Mouse (Mus musculus) myocyte (in vitro differentiated cells): ENCODE data around the gene Slc39a13. TPM values are rescaled to one million over a fixed set of nuclear protein-coding genes. Genes with fewer than 3 reads are reported as not detected.
"Not testable (repeated sequence)": the region's sequence is repeated elsewhere in the genome, so short reads cannot be mapped to it uniquely, and the experiment has no call there.

ENCODE experiments used
- H3K27me3 ChIP-seq: one replicate; pipeline ENCODE4 v1.6.1; 2011; ENCODE audit not compliant: control insufficient read depth, insufficient read depth, insufficient read length
- H3K36me3 ChIP-seq: one replicate; pipeline ENCODE4 v1.6.1; 2011; ENCODE audit not compliant: control insufficient read depth, insufficient read depth
- H3K4me2 ChIP-seq: one replicate; pipeline ENCODE4 v1.6.1; 2011; ENCODE audit warnings: low read depth, control low read depth
- H3K4me3 ChIP-seq: one replicate; pipeline ENCODE4 v1.5.1; 2011; ENCODE audit warnings: mild to moderate bottlenecking, control low read depth, moderate library complexity
- H3K79me2 ChIP-seq: one replicate; pipeline ENCODE4 v1.6.1; 2011; ENCODE audit not compliant: control insufficient read depth, insufficient read depth
- H3ac ChIP-seq: one replicate; pipeline ENCODE4 v1.6.1; 2011; ENCODE audit not compliant: control insufficient read depth, insufficient read length
- CEBPB ChIP-seq: IDR thresholded peaks from 2 replicates; pipeline ENCODE4 v1.6.1; 2011; ENCODE audit warnings: mild to moderate bottlenecking, moderate library complexity; ENCODE audit not compliant: poor library complexity, insufficient read depth, severe bottlenecking
- E2F4 ChIP-seq: IDR thresholded peaks from one replicate; pipeline ENCODE4 v1.6.1; 2011; ENCODE audit warnings: mild to moderate bottlenecking, control low read depth, moderate library complexity; ENCODE audit not compliant: insufficient read depth
- MAX ChIP-seq: IDR thresholded peaks from one replicate; pipeline ENCODE4 v1.6.1; 2011; ENCODE audit warnings: low read depth, mild to moderate bottlenecking, control low read depth
- MYOD1 ChIP-seq, 3 experiments: IDR thresholded peaks; one replicate each; pipeline ENCODE4 v1.6.1; 2011; ENCODE audit warnings: control low read depth in 2 of 3, low read depth in 2 of 3, mild to moderate bottlenecking in 2 of 3, moderate library complexity in 1 of 3; ENCODE audit not compliant: insufficient read length in 2 of 3, control insufficient read depth in 1 of 3
- MYOG ChIP-seq, 3 experiments: IDR thresholded peaks; one replicate each; pipeline ENCODE4 v1.6.1; 2011; ENCODE audit warnings: control low read depth in 2 of 3, low read depth in 2 of 3, mild to moderate bottlenecking in 2 of 3; ENCODE audit not compliant: insufficient read length in 2 of 3, control insufficient read depth in 1 of 3, insufficient read depth in 1 of 3
- POLR2A ChIP-seq: IDR thresholded peaks from one replicate; pipeline ENCODE4 v1.6.1; 2011; ENCODE audit warnings: low read depth, mild to moderate bottlenecking, control low read depth, moderate library complexity; ENCODE audit not compliant: insufficient read length
- POLR2AphosphoS2 ChIP-seq: IDR thresholded peaks from one replicate; pipeline ENCODE4 v1.6.1; 2011; ENCODE audit warnings: low read depth, control low read depth; ENCODE audit not compliant: insufficient read length
- REST ChIP-seq: IDR thresholded peaks from one replicate; pipeline ENCODE4 v1.6.1; 2011; ENCODE audit warnings: mild to moderate bottlenecking, control low read depth, moderate library complexity; ENCODE audit not compliant: insufficient read depth, insufficient read length
- SRF ChIP-seq: IDR thresholded peaks from one replicate; pipeline ENCODE4 v1.6.1; 2011; ENCODE audit warnings: low read depth; ENCODE audit not compliant: control insufficient read depth, insufficient read length
- TCF12 ChIP-seq: IDR thresholded peaks from one replicate; pipeline ENCODE4 v1.6.1; 2011; ENCODE audit warnings: mild to moderate bottlenecking, control low read depth; ENCODE audit not compliant: poor library complexity, insufficient read depth, severe bottlenecking
- TCF3 ChIP-seq: IDR thresholded peaks from one replicate; pipeline ENCODE4 v1.6.1; 2011; ENCODE audit warnings: low read depth, control low read depth; ENCODE audit not compliant: insufficient read length
- USF1 ChIP-seq: IDR thresholded peaks from one replicate; pipeline ENCODE4 v1.6.1; 2011; ENCODE audit warnings: low read depth, mild to moderate bottlenecking, control low read depth, moderate library complexity
- polyA plus RNA-seq: library from polyadenylated mRNA; unstranded; fragments of >200 nt; fragmentation: generic; extraction: Trizol; gene quantifications from one replicate; pipeline ENCODE4 v1.2.1, GENCODE M21; 2012; ENCODE audit warnings: missing spikeins

Slc39a13 gene
- polyA plus RNA-seq, 1 experiment = 41.1 TPM

DNA sequence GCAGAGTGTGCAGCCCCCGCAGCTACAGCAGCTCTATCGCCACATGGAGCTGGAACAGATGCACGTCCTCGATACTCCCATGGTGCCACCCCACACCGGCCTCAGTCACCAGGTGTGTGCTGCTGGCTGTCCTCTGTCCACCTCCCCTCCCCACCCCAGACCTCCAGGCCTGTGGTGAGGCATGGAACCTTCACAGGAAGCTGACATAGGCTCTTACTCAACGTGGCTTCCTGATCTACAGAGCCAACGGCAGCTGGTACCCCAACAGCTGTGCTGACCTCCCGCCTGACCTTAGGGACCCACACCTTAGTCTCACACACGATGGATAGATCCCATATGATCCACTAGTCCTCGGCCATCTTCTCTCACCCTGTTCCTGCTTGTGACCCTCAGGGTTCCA lies 43.1 kb upstream of the Slc39a13 start:
- Histone ChIP-seq H3K4me2 (no peak overlapping the region), H3K79me2 (no peaks in the 10 kb centered on the region), H3K4me3 (no peak overlapping the region), H3K27me3 (peaks cover 11% of the 10 kb centered on the region), H3ac (no peak overlapping the region), H3K36me3 (no peaks in the 10 kb centered on the region)
- TF ChIP-seq REST (no peak), TCF3 (no peak), SRF (no peak)

DNA sequence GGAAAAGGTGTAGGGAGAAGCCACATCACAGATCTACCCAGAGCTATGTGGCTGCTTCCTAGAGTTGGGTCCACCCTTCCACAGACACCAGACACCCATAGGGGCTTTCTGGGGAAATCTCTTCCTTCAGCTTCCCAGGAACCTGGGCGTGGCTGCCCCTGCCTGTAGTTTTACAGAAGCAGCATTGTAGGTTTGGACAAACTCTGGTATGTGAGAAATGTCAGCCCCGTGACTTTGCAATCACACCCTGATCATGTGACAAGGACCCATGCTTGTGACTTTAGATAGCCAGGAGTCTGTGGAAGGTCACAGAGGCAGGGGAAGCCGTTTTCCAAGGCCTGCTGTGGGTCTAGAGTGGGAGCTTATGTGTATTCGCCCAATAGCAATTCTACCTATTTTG lies 42.3 kb upstream of the Slc39a13 start:
- Histone ChIP-seq H3K4me2 (no peak overlapping the region), H3K4me3 (no peak overlapping the region), H3K27me3 (peaks cover 2% of the 10 kb centered on the region), H3K79me2 (no peaks in the 10 kb centered on the region), H3K36me3 (no peaks in the 10 kb centered on the region), H3ac (no peak overlapping the region)
- no peak for TF ChIP-seq TCF12
- TF ChIP-seq TCF3 = no peak
- TF ChIP-seq MAX = no peak
- TF ChIP-seq MYOD1 (IDR thresholded peaks at IDR 0.05; ENCODE audit: control insufficient read depth in 1 of 3, insufficient read length in 2 of 3, low read depth in 2 of 3) = no peak
- no peak for TF ChIP-seq MYOG (IDR thresholded peaks at IDR 0.05; ENCODE audit: control insufficient read depth in 1 of 3, insufficient read depth in 1 of 3, insufficient read length in 2 of 3, low read depth in 2 of 3)
- peak; percentile 28 for TF ChIP-seq USF1

DNA sequence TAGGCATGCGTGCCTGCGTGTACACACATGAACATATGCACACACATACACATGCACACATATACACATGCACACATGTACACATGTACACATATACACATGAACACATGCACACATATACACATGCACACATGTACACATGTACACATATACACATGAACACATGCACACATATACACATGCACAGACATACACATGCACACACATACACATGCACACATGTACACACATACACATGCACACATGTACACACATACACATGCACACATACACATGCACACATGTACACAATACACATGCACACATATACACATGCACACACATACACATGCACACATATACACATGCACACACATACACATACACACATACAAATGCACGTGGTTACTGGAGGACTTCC lies 41.6 kb upstream of the Slc39a13 start:
- not testable (repeated sequence) for H3K4me2 ChIP-seq, H3K36me3 ChIP-seq, H3K27me3 ChIP-seq, H3ac ChIP-seq, H3K4me3 ChIP-seq, H3K79me2 ChIP-seq

DNA sequence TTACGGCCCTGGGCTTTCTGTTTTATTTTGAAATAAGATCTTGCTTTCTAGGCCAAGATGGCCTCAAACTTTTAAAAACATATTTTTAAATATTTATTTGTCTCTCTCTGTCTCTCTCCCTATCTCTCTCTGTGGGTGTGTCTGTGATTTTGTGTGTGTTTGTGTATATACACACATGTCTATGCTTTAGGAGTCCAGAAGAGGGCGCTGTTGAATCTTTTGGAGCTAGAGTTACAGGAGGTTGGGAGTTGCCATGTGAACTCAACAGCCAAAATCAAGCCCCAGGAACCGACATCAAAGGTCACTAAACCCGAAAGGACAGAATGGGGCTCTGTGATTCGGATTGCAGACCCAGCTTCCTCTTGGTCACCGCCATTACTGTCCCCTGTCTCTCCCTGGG lies 40.2 kb upstream of the Slc39a13 start:
- Histone ChIP-seq H3K4me2 (no peak overlapping the region), H3ac (no peak overlapping the region), H3K27me3 (peaks cover 5% of the 10 kb centered on the region), H3K36me3 (no peaks in the 10 kb centered on the region), H3K4me3 (no peak overlapping the region), H3K79me2 (no peaks in the 10 kb centered on the region)
- no peak for TF ChIP-seq USF1
- TF ChIP-seq MAX = no peak
- TF ChIP-seq TCF12 = no peak
- TF ChIP-seq REST = no peak
- TF ChIP-seq CEBPB = no peak
- TF ChIP-seq POLR2A = no peak
- TF ChIP-seq POLR2AphosphoS2 = no peak
- no peak for TF ChIP-seq MYOG (IDR thresholded peaks at IDR 0.05; ENCODE audit: control insufficient read depth in 1 of 3, insufficient read depth in 1 of 3, insufficient read length in 2 of 3, low read depth in 2 of 3)
- TF ChIP-seq SRF = no peak
- TF ChIP-seq TCF3 = no peak

DNA sequence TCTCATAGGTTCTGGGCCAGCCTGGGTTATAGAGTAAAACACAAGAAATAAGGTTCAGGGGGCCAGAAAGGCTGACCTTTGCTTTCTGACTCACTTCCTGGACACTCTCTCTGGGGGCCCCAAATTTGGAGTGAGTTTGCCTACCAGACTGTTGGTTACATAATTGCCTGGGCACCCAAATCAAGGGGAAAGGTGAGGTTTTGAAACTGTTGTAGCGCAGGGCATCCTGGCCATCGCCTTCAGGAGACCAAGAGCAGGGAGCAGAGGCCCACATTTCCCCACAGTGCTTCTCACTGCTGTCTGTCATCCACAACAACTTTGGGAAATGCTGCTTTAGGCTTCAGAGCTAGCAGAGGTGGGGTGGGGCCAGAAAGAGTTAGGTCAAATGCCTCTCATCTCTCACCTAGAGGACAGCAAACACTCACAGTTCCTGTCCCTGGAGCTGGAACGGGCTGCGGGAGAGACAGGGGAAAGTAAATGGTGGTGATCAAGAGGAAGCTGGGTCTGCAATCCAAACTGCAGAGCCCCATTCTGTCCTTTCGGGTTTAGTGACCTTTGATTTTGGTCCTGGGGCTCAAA lies 39.7 kb upstream of the Slc39a13 start:
- Histone ChIP-seq H3ac (no peak overlapping the region), H3K36me3 (no peaks in the 10 kb centered on the region), H3K27me3 (peaks cover 5% of the 10 kb centered on the region), H3K79me2 (no peaks in the 10 kb centered on the region), H3K4me3 (no peak overlapping the region), H3K4me2 (no peak overlapping the region)
- TF ChIP-seq MAX (no peak), TCF3 (no peak), REST (no peak), MYOD1 (IDR thresholded peaks at IDR 0.05; ENCODE audit: control insufficient read depth in 1 of 3, insufficient read length in 2 of 3, low read depth in 2 of 3) (no peak)

DNA sequence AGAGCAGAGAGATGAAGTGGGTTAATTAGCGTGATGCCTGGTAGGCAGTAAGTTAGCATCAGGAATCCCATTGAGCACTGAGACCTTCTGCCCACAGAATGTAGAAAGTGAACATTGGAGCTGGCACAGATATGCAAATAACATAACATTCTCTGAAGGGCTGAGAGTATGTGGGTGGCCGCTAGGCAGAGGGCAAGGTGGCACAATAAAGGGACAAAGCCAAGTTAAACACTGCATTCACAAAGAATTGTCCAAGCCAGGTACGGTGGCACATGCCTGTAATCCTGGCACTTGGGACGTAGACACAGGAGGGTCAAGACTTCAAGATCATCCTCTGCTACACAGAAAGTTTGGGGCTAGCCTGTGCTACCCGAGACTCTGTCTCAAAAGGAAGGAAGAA lies 39.0 kb upstream of the Slc39a13 start:
- Histone ChIP-seq H3K4me2 (no peak overlapping the region), H3ac (no peak overlapping the region), H3K79me2 (no peaks in the 10 kb centered on the region), H3K4me3 (no peak overlapping the region), H3K27me3 (peaks cover 5% of the 10 kb centered on the region), H3K36me3 (no peaks in the 10 kb centered on the region)
- TF ChIP-seq POLR2AphosphoS2 = no peak
- TF ChIP-seq REST = no peak
- no peak for TF ChIP-seq POLR2A
- TF ChIP-seq CEBPB = no peak
- no peak for TF ChIP-seq SRF
- TF ChIP-seq USF1 = no peak
- no peak for TF ChIP-seq E2F4
- TF ChIP-seq MYOD1 (IDR thresholded peaks at IDR 0.05; ENCODE audit: control insufficient read depth in 1 of 3, insufficient read length in 2 of 3, low read depth in 2 of 3) = no peak
- no peak for TF ChIP-seq TCF3
- no peak for TF ChIP-seq MAX
- TF ChIP-seq TCF12 = no peak
- no peak for TF ChIP-seq MYOG (IDR thresholded peaks at IDR 0.05; ENCODE audit: control insufficient read depth in 1 of 3, insufficient read depth in 1 of 3, insufficient read length in 2 of 3, low read depth in 2 of 3)
